Mouse (Mus musculus) spleen, adult 12 weeks (tissue): ENCODE results near the gene Gadl1.

Experiments
- DNase-seq: peaks from one replicate; pipeline ENCODE4 v3.0.0; 2022; ENCODE audit warnings: low spot score

Gadl1 gene

DNA sequence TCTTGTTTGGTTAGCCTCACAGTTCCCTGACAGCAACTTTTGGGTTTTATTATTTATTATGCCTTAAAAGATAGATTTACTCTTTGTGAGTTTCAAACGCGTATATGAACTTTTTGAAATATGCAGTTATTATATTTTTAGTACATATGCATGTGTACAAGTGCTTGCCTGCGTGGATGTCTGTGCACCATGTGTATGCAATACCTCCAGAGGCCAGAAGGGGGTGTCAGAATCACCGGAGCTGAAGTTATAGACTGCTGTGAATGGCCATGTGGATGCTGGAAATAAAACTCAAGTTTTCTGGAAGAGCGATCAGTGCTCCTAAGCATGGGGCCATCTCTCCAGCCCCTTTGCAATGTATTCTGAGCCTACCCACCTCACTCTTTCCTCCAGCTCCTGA is 28.7 kb downstream of the Gadl1 start:
- no peak for DNase-seq

DNA sequence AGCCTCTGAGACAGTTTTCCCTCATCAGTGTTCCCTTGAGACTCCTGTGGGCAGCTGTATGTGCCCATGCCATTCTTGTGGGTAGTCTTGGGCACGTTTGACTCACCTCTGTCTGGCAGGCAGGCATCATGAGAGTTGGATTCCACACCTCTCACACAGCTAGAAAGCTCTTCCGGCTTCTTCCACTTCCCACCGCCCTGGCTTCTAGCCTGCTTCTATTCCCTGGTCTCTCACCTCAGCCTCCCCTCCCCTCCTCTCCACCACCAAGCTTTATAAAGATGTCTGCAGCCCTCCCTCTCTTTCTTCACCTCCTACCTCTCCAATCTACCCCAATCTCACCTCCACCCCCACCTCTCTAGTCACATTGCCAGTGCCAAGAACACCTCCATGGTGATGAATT is 30.2 kb downstream of the Gadl1 start:
- no peak for DNase-seq

DNA sequence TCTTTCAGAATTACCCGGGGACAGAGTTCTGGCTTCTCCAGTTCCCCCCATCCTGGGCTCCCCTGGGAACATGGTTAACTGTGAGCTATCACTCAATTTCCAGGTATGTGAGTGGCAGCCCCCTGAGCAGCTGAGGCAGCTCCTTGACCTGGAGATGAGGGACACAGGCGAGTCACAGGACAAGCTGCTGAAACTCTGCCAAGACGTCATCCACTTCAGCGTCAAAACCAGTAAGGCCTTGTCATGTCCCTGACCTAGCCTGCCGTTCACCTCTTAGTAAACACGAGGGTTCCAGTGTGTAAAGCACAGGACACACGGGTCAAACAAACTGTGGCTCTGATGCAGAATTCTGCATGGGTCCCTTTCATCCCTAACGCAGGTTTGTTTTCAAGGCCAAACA is 31.9 kb downstream of the Gadl1 start:
- no peak for DNase-seq

DNA sequence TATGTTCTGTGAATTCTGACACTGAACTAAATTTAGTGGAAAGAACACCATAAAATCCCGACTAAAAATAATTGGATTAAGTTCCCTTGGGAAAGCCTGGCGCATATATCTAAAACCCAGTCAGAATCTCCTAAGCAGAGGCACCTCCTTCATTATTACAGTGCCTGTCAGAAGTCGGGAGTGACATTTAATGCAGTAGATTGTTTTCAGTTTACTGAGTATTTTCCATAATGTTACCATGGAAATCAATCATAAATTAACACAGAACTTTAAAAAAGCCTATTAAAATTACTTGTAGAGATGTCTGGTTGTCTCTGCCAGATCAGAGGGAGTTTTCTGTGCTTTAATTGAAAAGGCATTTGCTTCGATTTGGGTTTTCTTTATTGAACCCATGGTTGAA is 33.2 kb downstream of the Gadl1 start:
- DNase-seq = no peak

DNA sequence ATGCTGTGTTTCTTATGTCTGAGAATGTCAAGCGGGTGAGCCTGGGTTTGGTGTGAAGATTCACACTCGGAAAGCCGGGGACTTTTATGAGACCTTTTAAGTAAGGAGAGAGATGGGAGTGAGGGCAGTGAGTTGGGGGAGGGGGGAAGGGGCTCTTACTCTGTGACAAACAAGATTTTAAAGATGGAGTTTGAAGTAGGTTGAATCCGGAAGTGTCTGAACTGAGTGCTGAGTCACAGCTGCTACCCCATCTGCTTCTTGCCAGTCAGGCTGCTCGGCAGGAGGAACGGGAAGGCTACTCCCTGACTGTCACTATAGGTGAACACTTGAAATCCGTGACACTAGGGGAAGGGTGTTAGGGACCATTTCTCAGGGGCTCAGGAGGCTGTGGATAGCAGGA is 33.7 kb downstream of the Gadl1 start:
- no peak for DNase-seq

DNA sequence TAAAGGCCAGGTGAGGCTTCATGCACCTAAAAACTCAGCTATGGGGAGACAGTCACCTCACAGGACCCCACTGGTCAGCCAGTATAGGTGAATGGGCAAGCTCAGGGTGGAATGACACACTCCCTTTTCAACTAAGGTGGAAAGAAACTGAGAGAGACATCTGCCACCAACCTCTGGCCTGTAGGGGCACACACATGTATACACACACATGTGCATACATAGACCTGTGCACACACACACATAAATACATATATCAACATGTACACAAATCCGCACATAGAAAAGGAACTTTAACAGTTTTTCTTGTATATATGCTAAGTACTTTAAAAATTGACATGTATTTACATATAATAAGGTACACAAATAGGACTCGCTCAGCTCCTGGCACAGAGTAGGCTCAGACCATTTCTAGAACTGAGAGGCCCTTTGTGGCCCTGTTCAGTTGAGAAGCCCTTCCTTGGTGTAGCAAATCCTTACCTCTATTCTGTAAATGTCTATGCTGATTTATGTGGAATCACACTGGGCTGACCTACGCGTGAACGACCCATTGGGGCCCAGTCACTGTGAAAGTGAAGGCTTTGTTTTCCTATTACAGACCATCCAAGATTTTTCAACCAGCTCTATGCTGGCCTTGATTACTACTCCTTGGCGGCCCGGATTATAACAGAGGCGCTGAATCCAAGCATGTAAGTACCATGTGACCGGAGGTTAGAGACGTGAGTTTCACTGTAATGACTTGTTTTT is 34.5 kb downstream of the Gadl1 start:
- DNase-seq = no peak

DNA sequence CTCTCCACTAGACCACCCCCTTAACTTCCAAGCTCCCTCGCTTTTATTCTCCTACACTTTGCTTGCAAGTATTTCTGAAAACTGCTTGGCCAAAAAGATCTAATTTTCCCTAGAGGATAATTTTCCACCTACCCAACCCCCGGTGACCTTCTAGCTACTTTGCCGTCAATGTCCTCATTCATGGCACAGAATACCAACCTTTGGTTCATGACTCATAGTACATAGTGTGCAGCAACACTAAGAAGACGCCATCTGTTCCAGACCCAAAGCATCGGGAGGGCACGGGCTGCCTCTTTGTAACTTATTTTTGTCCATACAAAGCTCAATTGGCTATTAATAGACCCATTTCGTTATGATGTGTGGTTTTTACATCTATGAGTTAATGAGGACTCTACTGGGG is 55.8 kb downstream of the Gadl1 start:
- no peak for DNase-seq

DNA sequence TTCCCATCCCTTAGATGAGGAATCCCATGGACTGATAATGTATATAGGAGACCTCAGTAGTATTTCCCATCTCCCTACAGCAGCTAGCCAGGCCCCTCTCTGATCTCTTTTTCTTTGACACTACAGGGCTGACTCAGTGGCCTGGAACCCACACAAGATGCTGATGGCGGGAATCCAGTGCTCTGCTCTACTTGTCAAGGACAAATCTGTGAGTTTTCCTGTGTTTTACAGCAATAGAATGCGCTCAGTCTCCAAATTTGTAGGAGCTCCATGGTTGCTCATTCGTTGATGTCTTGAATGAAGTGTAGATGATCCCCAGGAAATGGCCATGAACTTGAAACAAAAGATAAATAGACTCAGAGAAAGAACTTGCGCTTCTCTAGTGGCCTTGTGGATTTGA is 56.9 kb downstream of the Gadl1 start:
- no peak for DNase-seq

DNA sequence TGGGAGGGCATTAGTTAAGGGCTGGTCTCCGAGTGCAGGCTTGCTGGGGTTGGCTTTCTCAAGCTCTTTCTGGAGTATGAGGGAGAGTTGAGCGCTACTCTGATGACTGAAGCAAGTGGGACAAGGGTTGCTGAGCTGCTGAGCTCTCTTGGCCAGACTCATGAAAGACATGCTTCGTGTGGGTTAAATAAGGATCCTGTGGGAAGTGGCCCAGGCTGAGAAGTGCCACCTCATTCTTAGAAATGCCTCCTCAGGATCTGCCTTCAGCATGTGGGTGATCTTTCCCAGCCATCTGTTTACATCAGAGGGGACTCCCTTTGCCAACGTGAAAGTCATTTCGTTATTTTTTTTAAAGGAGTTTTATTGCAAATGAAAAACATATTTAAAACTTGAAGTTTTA is 57.5 kb downstream of the Gadl1 start:
- no peak for DNase-seq

DNA sequence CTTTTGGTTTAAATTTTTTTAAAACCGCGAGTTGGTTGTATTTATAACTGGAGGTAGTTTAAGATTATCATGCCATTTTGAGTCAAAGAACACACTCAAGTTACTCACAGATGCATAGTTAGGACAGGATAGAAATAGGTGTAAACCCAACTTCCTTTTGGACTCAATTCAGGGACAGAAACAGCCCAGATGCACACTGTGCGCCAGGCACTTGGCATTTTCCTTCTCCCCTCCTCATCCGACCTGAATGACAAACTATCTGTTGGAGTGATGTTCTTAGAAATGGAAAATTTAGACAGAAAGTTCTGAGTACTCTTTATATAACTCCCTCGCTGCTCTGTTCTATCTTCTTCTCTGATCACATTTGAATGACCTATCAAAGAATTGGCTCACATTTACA is 58.4 kb downstream of the Gadl1 start:
- DNase-seq = no peak

DNA sequence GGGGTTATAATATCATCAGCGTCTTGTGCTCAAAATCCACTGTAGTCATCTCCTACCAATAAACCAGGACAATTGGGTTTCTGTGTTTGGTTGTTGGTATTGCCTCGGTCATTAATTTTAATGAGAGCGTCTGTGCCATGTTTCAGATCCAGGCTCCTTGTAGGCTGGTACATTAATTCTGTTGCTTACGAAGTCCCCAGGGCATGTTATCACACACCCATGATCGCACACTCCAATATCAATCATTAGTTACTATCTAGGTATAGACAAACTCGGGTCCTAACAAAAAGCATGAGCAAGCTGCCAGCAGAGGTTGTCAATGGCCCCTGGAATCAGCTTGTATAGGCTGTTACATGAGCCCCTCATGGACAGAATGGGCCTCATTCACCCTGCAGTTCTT is 67.6 kb downstream of the Gadl1 start:
- no peak for DNase-seq

DNA sequence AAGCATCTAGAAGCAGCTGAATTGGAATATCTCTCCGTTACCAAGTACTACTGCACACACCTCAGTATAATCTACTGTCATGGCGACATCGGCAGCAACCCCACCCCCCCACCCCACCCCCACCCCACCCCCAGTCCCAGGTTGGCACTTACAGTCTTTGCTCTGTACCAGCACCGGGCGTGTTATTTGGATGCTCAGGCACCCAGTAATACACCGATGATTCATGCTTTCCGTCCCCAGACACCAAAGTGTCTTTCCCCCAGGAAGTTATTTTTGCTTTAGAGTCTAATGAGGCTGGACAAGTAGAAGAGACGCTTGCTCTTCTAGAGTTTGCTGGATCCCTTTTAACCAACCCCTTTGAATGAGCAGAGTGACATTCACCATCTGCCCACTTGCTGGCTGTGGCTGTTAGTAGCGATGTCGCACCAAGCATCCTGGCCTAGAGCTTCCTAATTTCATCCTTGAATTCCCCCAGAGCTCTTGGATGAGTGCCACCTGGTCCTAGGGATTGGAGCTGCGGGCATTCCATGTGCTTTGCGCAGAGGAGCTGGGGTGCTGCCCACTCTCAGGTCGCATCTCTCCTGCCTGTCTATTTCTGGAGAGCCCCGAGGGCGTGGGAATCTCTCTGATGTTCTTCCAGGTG is 68.5 kb downstream of the Gadl1 start:
- no peak for DNase-seq

DNA sequence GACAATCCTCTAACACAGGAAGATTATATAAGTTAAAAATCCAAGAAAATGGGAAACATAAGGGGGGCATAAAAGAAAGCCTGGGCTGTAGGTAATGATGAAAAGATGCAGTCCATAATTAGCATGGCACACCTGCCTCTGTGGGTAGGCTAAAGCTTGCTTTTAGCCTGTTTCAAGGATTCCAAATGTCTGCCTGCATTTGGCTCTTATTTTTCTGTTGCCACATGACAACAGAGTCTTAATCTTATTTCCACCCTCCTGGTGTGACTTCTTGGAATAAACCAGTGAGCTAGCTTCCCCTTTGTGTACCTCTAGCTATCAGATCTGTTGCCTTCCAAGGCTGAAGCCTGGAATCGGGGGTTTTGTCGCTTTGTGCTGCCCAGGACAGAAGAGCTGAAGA is 69.2 kb downstream of the Gadl1 start:
- DNase-seq = no peak

DNA sequence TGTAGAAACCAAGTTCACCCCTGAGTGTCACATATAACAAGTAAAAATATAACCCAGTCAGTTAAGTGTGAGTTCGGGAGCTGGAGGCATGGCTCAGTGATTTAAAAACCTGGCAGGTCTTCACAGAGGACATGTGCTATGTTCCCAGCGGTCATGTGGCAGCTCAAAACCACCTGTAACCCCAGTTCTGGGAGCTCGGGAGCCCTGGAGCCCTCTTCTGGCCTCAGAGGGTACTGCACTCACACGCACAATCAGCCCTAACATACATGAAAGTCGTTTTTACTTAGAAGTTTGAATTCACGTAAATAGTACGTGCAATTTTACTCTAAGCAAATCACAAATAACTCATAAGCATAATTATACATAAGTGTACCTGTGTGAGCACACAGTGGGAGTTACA is 81.4 kb downstream of the Gadl1 start:
- no peak for DNase-seq

DNA sequence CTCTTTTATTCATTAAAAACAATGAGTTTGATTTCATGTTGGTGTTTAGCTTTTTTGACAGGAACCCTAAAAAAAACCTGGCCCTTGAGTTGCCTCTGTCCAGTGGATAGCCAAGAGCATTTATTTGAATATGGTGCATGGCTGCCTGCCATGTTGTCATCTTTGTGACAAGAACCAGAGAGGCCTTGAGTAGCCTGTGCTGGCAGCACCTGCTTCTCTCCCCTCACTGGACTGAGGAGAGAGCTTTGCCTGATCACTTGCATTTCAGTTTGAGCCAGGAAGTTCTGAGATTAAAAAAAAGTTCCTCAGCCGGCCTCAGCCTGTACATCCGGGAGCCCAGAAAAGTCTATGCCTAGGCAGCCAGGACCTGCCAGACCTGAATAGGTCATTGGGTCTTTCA is 85.5 kb downstream of the Gadl1 start:
- no peak for DNase-seq

DNA sequence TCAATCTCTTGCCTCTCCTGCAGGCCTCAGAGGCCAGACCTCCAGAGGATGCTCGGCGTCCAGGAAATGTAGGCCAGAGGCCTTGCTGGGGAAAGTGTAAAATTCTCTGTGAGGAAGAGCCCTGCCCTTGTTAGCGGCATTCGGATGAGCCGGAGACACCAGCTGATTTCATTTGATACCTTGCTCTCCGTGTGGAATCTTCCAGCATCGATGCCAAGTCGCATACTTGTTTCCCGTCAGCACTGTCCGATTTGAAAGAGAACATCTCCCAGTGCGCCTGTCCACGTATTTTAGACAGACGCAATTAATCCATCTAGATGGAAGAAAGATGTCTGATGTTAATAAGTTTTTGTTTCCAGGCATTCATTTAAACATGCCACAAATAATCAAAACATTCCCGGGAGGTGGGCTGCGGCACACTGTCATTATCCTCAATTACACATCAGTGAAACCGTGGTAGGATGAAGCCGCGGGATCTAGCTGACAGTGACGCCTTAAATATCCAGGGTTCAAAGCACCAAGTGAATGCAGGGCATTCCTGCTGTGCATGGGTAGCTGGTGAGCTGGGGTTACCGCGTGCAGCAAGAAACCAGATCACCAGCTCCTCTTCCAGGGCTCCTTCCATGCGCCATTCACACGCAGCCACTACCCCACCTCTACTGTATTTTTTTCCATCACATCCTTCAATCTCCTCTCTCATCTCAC is 86.8 kb downstream of the Gadl1 start:
- DNase-seq = no peak

DNA sequence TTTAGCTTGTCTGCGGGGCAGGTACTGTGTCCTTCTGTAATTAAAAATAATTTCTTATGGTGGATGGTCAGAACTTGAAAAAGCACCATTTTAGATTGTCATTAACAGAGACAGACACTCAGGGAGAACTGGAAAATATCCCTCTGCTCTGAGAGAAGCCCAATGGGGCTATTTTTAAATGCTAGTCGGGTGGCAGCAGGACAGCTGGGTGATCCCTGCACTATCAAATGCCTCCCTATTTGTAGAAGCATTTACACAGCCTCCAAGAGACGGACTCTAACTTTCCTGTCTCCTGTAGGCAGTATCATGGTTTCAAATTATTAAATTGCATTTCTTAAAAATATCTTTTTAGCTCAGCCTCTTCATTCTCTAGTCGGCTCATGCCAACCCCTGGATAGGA is 89.1 kb downstream of the Gadl1 start:
- DNase-seq = no peak

DNA sequence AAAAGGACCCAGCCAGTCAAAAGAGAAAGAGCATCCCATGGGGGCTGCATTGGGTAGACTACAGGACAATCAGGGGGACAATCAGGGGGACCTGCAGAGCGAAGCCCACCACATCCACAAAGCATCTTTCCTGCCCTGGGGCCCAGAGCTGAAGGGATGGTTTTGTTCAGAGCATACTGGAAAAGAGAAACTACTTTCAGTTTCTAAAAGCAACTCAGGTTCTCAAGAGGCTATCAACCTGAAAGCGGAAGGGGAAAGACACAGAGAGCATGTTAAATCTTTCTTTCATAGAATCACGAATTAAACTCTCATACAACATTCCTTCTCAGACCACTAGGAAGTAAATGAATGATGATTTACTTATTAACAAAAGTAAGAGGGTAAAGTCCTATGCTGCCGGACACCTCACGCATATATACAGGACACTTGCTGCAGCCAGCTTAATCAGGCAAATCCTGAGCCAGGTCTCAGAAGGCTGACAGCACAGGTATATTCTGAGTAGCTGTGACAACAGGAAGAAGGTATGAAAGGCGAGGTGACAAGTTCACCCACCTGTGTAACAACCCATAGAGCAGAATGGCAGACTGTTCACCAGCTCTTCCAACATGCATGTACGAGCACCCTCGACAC is 90.2 kb downstream of the Gadl1 start:
- no peak for DNase-seq

DNA sequence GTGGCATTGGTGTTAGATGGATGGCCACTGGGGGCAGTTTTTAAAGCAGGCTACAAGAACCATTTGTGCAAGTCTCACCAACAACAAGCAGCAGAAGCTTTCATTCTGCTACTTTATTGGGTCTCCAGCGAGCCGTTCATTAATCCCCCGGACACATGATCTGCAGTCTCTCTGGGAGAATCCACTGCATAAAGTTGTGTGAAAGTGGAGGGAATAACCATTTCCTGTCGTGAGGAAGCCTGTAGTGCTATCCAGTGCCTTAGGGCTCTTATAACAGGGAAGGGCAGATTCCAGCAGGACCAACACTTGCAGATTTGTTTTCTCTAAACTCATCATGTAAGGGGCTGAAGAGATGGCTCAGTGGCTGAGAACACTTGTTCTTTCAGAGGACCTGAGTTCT is 104.7 kb downstream of the Gadl1 start:
- DNase-seq = no peak

DNA sequence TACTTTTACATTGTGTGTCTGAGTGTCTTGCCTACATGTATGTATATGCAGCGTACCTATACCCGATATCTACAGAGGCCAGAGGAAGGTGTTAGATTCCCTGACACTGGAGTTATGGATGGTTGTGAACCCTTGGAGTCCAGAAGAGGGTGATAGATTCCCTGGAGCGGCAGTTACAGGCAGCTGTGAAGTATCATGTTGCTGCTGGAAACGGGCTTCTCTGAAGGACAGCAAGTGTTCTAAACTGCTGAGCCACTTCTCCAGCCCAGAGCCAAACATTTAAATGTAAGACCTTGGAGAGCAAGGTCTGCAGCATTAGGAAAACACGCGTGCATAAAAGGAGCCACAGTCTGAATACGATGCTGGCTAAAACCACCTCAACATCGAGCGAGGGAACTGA is 107.0 kb downstream of the Gadl1 start:
- DNase-seq = no peak

DNA sequence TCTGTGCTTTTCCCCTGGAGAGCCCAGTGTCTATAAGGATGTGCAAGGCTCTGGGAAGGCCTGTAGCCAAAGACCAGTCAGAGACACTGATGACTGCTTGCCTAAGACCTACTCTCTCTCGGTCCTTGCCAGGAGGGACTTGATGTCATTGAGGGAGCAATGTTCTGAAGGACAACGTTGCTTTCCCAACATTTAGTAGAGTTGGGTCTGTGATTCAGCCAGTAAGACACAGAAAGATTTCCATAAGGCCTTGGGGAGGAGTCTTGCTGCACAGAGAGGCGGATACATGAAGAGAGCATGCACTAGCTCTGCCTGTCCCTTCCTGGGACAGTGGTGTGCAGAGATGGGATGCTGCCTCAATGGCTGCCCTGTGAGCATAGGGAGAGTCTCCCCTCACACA is 107.8 kb downstream of the Gadl1 start:
- DNase-seq = no peak

DNA sequence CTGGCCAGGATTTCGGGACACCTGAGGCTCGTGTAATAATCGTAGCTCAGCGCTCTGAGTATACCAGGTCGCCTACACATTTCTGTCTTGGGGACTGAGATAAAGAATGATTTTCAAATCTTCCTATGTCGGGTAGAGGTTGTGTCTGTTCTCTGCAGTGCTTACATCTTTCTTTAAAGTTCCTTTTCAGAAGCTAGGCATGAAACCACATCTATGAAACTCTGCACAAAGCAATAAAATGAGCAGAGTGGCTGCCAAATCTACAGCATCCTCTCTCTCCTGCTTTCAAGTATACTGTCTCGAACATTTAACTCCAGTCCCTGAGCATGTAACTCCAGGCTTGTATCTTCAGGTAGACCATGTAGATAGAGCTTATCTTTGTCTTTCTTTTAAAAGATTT is 109.3 kb downstream of the Gadl1 start:
- no peak for DNase-seq

DNA sequence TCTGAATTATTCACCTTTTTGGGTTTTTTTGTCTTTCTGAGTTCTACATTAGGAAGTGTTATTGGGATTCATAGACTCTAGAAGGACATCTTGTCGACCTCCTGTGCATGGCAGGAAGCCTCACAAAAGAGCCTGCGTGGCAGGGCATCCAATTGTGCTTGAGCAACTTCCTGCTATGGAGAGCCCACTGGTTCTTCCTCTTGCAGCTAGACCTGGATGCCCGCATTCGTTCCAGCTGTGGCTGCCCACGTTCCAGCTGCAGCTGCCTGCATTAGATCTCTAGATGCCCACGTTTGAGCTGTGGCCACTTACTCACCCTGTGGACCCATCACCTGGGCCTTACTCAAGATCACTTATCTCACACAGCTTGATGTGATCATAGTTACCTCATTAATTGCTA is 116.1 kb downstream of the Gadl1 start:
- no peak for DNase-seq
